ENCODE assay signal across 17 mouse cellular contexts in the genomic region with DNA sequence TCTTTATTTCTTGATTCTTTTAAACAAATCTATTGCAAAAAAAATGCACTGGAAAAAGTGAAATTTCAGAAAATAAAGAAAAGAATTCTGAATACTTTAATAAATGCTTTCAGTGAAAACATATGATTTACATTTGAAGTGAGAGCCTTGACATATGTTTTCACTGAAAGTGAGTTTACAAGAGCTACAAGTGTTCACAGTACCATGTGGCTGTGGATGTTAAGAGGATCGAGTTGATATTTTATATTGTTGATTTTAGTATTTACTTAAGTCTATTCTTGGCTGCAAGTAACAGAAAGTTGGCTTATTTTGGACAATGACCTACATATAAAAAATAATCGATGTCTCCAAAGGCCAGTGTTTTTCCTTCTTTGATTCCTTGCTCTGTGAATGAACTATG.
"Had no signal": no experiment of that assay in that cellular context is flagged by ENCODE, and none has a peak within 500 bp of the region (broad histone marks: within the 10 kb centered on the region; RNA-seq: fewer than 3 reads in every experiment).

No protein-coding gene starts in this region.

- H3K27ac ChIP-seq: lung, embryonic 15.5 days; macrophage; midbrain, embryonic 13.5 days; midbrain, embryonic 15.5 days; neural tube, embryonic 12.5 days; stomach, embryonic 15.5 days; stomach, postnatal 0 days had no signal

- H3K4me3 ChIP-seq: lung, embryonic 15.5 days; megakaryocyte, embryonic 14.5 days; midbrain, embryonic 13.5 days; midbrain, embryonic 15.5 days; neural tube, embryonic 12.5 days; stomach, embryonic 15.5 days had no signal

- ATAC-seq: lung, postnatal 0 days; midbrain, embryonic 13.5 days; midbrain, embryonic 15.5 days had no signal

- H3K4me1 ChIP-seq: lung, embryonic 15.5 days; megakaryocyte, embryonic 14.5 days; midbrain, embryonic 13.5 days; midbrain, embryonic 15.5 days; neural tube, embryonic 12.5 days; stomach, embryonic 15.5 days had no signal

- H3K36me3 ChIP-seq: lung, embryonic 15.5 days; midbrain, embryonic 13.5 days; midbrain, embryonic 15.5 days; neural tube, embryonic 12.5 days; stomach, embryonic 15.5 days had no signal

- H3K27me3 ChIP-seq: lung, embryonic 15.5 days; megakaryocyte, embryonic 14.5 days; midbrain, embryonic 13.5 days; midbrain, embryonic 15.5 days; neural tube, embryonic 12.5 days; stomach, embryonic 15.5 days had no signal

- H3K9ac ChIP-seq: lung, embryonic 15.5 days; midbrain, embryonic 13.5 days; midbrain, embryonic 15.5 days; neural tube, embryonic 12.5 days; stomach, embryonic 15.5 days had no signal

- H3K9me3 ChIP-seq: lung, embryonic 15.5 days; megakaryocyte, embryonic 14.5 days; midbrain, embryonic 15.5 days; stomach, embryonic 15.5 days had no signal

- H3K4me2 ChIP-seq: lung, embryonic 15.5 days; midbrain, embryonic 11.5 days; midbrain, embryonic 13.5 days; midbrain, embryonic 15.5 days; neural tube, embryonic 12.5 days; stomach, embryonic 15.5 days had no signal

- DNase-seq: lung, adult 2 months; lung, postnatal 14 days; lung, postnatal 36 days; right cerebral cortex, postnatal 14 days; thymus, adult 2 months; thymus, postnatal 25 days; thymus, postnatal 4 days had no signal
